Mouse (Mus musculus) fat pad, adult 2 months (tissue): Measurements from ENCODE around the gene Bbx.

Experiments used
- DNase-seq: peaks from one replicate; pipeline ENCODE4 v3.0.0-alpha.2; 2011; ENCODE audit warnings: low read depth, low spot score; ENCODE audit errors: extremely low read depth

Gene Bbx

DNA sequence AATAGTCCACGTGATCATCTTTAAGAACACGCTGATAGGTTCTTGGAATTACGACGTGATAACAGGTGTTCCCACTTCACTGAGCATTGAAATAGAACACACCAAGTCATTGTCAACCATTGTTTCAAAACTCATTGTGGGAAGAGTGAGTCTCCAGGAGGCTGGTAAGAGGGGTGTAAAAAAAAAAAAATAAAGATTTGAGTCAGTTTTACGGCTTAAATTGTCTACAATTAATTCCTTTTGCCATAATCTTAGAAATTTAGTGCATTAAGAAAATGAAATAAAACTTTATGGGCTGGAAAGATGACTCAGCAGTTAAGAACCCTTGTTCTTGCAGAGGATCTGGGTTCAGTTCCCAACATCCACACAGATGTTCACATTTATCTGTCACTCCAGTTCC is 261.4 kb downstream of the Bbx start:
- DNase-seq: no peak

DNA sequence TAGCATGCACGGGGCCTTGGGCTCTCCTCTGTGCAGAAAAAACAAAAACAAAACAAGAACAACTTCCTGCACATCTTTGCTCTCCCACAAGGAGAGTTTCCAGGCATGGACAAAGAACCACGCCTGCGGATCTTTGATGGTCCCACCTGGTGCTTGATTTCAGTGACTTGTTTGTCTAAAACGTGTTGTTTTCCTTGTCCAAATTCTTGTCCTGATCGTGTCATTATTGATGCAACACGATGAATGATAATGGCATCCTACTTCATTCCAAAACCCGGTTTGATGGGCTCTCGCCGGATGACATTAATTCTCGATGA is 264.2 kb downstream of the Bbx start:
- DNase-seq: no peak

DNA sequence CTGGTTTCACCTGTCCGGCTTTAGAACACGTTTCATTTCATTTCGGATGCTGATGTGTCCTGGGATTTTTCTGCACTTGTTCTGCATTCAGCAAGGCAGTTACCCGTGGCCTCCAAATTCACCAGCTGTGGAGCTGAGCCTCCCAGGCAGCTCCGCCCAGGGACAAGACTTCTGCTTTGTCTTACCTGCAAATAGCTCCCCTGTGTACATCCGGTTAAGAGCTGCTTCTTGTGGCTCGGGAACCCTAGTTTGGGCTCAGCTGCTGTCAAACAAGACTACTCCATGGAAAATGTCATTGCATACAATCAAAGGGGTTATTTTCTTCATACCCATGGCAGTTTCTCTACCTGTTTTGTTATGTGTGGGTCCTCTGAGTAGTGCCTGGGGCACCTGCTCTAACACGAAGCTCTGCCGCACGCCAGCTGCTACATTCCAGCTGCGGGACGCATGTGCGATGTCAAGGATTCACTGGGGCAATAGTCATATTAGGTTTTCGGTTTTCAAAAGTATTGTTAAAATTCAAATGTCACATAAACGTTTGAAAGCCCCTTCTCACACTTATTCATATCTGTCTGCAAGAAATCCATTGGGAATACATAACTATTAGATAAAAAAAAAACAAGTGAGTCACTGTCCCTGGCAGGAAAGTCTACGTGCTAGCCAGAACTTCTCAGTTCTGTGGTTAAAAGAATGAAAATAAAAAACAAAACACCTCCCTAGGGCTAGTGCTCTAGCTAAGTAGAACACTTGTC is 264.8 kb downstream of the Bbx start:
- DNase-seq: no peak

DNA sequence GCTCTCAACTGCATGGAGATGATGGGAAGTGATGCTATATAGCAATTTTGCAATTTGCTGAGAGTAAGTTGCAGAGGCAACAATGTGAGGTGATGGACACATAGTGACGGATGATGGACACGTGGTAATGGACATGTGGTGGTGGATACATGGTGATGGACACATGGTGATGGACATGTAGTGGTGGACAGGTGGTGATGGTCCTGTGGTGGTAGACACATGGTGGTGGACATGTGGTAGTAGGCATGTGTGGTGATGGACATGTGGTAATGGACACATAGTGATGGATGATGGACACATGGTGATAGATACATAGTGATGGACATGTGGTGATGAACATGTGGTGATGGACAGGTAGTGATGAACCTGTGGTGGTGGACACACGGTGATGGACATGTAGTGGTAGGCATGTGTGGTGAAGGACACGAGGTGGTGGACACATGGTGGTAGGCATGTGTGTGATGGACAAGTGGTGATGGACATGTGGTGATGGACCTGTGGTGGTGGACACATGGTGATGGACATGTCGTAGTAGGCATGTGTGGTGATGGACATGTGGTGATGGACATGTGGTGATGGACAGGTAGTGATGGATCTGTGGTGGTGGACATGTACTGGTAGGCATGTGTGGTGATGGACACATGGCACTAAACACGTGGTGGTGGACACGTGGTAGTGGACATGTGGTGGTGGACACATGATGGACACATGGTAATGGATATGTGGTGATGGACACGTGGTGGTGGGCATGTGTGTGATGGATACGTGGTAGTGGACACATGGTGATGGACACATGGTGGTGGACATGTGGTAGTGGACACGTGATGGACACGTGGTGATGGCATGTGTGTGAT is 271.5 kb downstream of the Bbx start:
- DNase-seq: no peak

DNA sequence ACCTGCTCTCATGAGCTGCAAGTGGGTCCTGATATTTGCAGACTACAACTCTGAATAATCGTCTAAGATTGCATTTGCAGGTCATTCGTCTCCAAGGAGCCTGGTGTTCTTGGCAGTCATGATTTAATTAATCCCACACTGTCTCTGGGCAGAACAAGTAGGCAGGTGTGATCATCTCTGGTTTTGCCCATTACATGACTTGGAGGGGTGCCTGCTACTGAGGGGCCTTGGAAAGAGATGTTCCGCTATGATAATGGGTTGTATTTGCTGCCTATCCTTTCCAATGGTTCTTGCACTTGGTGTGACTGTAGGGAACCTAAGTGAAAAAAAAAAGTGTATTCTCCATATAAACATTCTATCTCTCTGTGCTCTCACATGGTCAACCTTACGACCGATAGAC is 273.6 kb downstream of the Bbx start:
- no peak for DNase-seq

DNA sequence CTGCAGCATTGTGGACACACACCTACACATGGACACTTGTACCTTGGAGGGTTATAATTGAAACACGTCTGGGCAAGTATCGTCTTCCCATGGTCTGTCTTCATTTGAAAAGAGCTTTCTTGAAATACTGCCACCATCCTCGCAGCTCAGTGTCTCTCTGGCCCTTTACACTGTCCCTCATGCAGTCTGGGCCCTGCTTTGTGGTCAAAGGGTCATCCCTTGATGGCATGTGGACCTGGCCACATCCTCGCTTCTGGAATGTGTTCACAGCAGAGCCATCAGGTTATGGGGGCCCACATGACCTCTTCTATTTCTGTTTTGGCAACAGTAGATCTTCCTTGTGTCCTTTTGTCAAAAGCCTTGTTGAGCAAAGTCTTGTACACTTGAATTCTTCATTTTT is 282.6 kb downstream of the Bbx start:
- DNase-seq: peak; percentile 25

DNA sequence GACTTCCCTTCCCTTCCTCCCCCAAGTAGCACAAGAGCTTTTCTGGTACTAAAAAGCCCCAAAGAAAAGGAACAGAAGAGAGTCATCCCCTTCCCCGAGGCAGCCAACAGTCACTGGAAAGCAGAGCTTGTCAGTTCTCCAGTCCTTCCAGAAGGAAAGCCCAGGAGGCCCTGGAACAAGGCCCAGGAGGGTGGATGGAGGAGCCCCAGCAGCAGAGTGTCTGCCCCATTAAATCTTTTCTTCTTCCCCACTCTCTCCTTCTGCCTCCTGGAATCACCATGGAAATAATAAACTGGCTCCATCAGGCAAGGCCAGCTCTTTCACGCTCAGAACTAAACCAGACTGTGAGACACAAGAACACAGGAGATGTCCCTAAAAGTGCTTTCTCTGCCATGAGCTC is 284.3 kb downstream of the Bbx start:
- DNase-seq: no peak
